Comparison of ENCODE assay signal across 8 mouse cellular contexts in genomic region chr2:13523540-13524456, GRCm38 (mm10). TPM values are rescaled to one million over a fixed set of nuclear protein-coding genes. Genes with fewer than 3 reads are reported as not detected.
DNase-seq lines count a peak whose midpoint lies in the region; ATAC-seq and TF ChIP-seq lines count a peak whose summit lies in the region.

No protein-coding gene starts in this region.

- H3K27ac ChIP-seq in left cerebral cortex, adult 2 months, result 0 out of 2 replicates have a peak overlapping the region, but pooled peaks have one; percentile 0
- H3K27ac ChIP-seq in small intestine, adult 2 months (ENCODE audit: insufficient read depth, low read depth, low read length), result peak overlapping the region; percentile 93

- H3K4me3 ChIP-seq in left cerebral cortex, adult 2 months, result no peak overlapping the region
- H3K4me3 ChIP-seq in small intestine, adult 2 months (ENCODE audit: low read depth, low read length), result no peak overlapping the region

- no peak for TF ChIP-seq POLR2A in small intestine, adult 2 months (IDR thresholded peaks at IDR 0.05; ENCODE audit: low read depth, low read length)

- no peaks in the 10 kb centered on the region for H3K36me3 ChIP-seq in small intestine, adult 2 months (ENCODE audit: control insufficient read depth, insufficient read depth, low read length)

- peaks cover 7% of the 10 kb centered on the region; the same call in 1 of the 2 replicates for H3K4me1 ChIP-seq in small intestine, adult 2 months (ENCODE audit: control insufficient read depth, insufficient read depth, insufficient read length, low read length)

- ATAC-seq in erythroid progenitor cell, adult 5-6 weeks (replicated peaks; ENCODE audit: low FRiP score, poor library complexity, severe bottlenecking), result no peak; the same call in 1 of the 2 replicates
- no peak for ATAC-seq in inflammation-experienced regulatory T-cells, adult 6 months

- TF ChIP-seq CTCF in left cerebral cortex, adult 2 months (IDR thresholded peaks at IDR 0.05), result no peak
- no peak for TF ChIP-seq CTCF in small intestine, adult 2 months (IDR thresholded peaks at IDR 0.05; ENCODE audit: extremely low read depth, insufficient read length, insufficient replicate concordance, low read depth, low read length)

- H3K27me3 ChIP-seq in small intestine, adult 2 months (ENCODE audit: control insufficient read depth, insufficient read depth, low read length), result no peaks in the 10 kb centered on the region

- WGBS in small intestine, adult 2 months, result 26% methylated on average over 8 of the region's 8 CpGs

- DNase-seq in right cerebral cortex, adult 18-20 months, result peak; percentile 71
- DNase-seq in right cerebral cortex, postnatal 4 days, result no peak
- peak; percentile 15 to 42 for DNase-seq in frontal cortex, postnatal 25 days (ENCODE audit: low spot score in 2 of 2)
- peak; percentile 31 to 55 for DNase-seq in left cerebral cortex, adult 2 months (ENCODE audit: extremely low spot score in 1 of 2, low spot score in 2 of 2)
- no peak for DNase-seq in testis, postnatal 14 days (ENCODE audit: low spot score)

- intact Hi-C loops in left cerebral cortex, adult 2 months (cut with DNase I), result loop anchor here (10.0 kb wide), 1 partner anchor 109 kb away; no protein-coding TSS in a partner anchor

RNA-seq across cellular contexts. Expression of gene Trdmt1, which starts 20.7 kb away (rescaled TPM):
- total RNA-seq in left cerebral cortex, adult 2 months (2021), result 1 to 10 TPM; 5.8 to 7.1 TPM
- 0.15 and 0.39 TPM in 2 replicates for polyA plus RNA-seq in small intestine, adult 2 months (2012; rRNA removed)
- total RNA-seq in erythroid progenitor cell, adult 5-6 weeks (2015; ENCODE audit: low replicate concordance), result 4.6 and 9.7 TPM in 2 replicates
- 1.7 and 5.8 TPM in 2 replicates for total RNA-seq in erythroid progenitor cell, adult 5-6 weeks (2017; ENCODE audit: low replicate concordance)
- polyA plus RNA-seq in inflammation-experienced regulatory T-cells, adult 6 months (2017; shearing (Covaris generic)), result 10 to 100 TPM; 14.5 to 17.6 (median 15.4) TPM

RNA-seq across cellular contexts. Expression of gene Cubn, which starts 32.2 kb away (rescaled TPM):
- under 1 TPM; 0.16 to 0.36 TPM for total RNA-seq in left cerebral cortex, adult 2 months (2021)
- polyA plus RNA-seq in small intestine, adult 2 months (2012; rRNA removed), result 0.24 and 29.7 TPM in 2 replicates
- total RNA-seq in erythroid progenitor cell, adult 5-6 weeks (2015; ENCODE audit: low replicate concordance), result not detected in 2 replicates
- not detected in 2 replicates for total RNA-seq in erythroid progenitor cell, adult 5-6 weeks (2017; ENCODE audit: low replicate concordance)
- polyA plus RNA-seq in inflammation-experienced regulatory T-cells, adult 6 months (2017; shearing (Covaris generic)), result under 1 TPM in 1 of 3 experiments, not detected in 2; 0.11 TPM

RNA-seq across cellular contexts. Expression of gene Vim, which starts 49.9 kb away (rescaled TPM):
- 10 to 100 TPM; 54.3 to 55.5 TPM for total RNA-seq in left cerebral cortex, adult 2 months (2021)
- 262 and 287 TPM in 2 replicates for polyA plus RNA-seq in small intestine, adult 2 months (2012; rRNA removed)
- 175 and 244 TPM in 2 replicates for total RNA-seq in erythroid progenitor cell, adult 5-6 weeks (2015; ENCODE audit: low replicate concordance)
- 125 and 130 TPM in 2 replicates for total RNA-seq in erythroid progenitor cell, adult 5-6 weeks (2017; ENCODE audit: low replicate concordance)
- polyA plus RNA-seq in inflammation-experienced regulatory T-cells, adult 6 months (2017; shearing (Covaris generic)), result 100 to 1,000 TPM; 319 to 903 (median 331) TPM

Comparison
In these comparisons a context has a peak if more than half of its experiments do, and no peak if none do; other contexts are left out.
1. DNase-seq: peak in right cerebral cortex, adult 18-20 months (single experiment), frontal cortex, postnatal 25 days (2 of 2) and left cerebral cortex, adult 2 months (2 of 2); none in right cerebral cortex, postnatal 4 days (single experiment) and testis, postnatal 14 days (single experiment).